Mouse (Mus musculus): ENCODE measurements at regions not wholly inside any gene's neighbourhood (a gene's known extent, or its start where the extent isn't known, plus 50 kb on each side); places are given as distances from the start of the nearest gene placed in this dataset.

GRCm38 (mm10) chr5:4697346-4698095 is 60.3 kb downstream of the Fzd1 start:
- Histone ChIP-seq H3K27ac (no peak overlapping the region), H3K27me3 (no peaks in the 10 kb centered on the region), H3K9me3 (replicated peaks) (no peaks in the 10 kb centered on the region; the same call in 1 of the 2 replicates), H3K36me3 (no peaks in the 10 kb centered on the region), H3K9ac (no peak overlapping the region), H3K4me2 (replicated peaks) (no peak overlapping the region), H3K4me3 (no peak overlapping the region), H3K4me1 (no peaks in the 10 kb centered on the region)
- ATAC-seq (ENCODE audit: low FRiP score) = no peak
- 81% methylated on average over 4 of the region's 4 CpGs for WGBS

GRCm38 (mm10) chr5:4696701-4697100 is 61.1 kb downstream of the Fzd1 start:
- H3K27me3 ChIP-seq = no peaks in the 10 kb centered on the region
- no peak for ATAC-seq (ENCODE audit: low FRiP score)
- H3K9ac ChIP-seq = no peak overlapping the region
- no peak overlapping the region for H3K4me2 ChIP-seq (replicated peaks)
- H3K4me1 ChIP-seq = no peaks in the 10 kb centered on the region
- H3K27ac ChIP-seq = no peak overlapping the region
- H3K9me3 ChIP-seq (replicated peaks) = no peaks in the 10 kb centered on the region; the same call in 1 of the 2 replicates
- no peak overlapping the region for H3K4me3 ChIP-seq
- H3K36me3 ChIP-seq = no peaks in the 10 kb centered on the region

GRCm38 (mm10) chr5:4689130-4689529 is 68.7 kb downstream of the Fzd1 start:
- H3K9me3 ChIP-seq (replicated peaks) = no peaks in the 10 kb centered on the region
- WGBS = 79% methylated on average over 2 of the region's 2 CpGs
- no peak overlapping the region for H3K4me2 ChIP-seq (replicated peaks)
- no peaks in the 10 kb centered on the region for H3K36me3 ChIP-seq
- H3K4me3 ChIP-seq = no peak overlapping the region
- H3K9ac ChIP-seq = no peak overlapping the region
- no peaks in the 10 kb centered on the region for H3K4me1 ChIP-seq
- H3K27ac ChIP-seq = no peak overlapping the region
- no peaks in the 10 kb centered on the region for H3K27me3 ChIP-seq
- no peak for ATAC-seq (ENCODE audit: low FRiP score)

GRCm38 (mm10) chr5:4675316-4675715 is 82.5 kb downstream of the Fzd1 start:
- 92% methylated on average over 2 of the region's 2 CpGs for WGBS
- ATAC-seq (ENCODE audit: low FRiP score) = no peak
- Histone ChIP-seq H3K27me3 (no peaks in the 10 kb centered on the region), H3K9ac (no peak overlapping the region), H3K9me3 (replicated peaks) (no peaks in the 10 kb centered on the region), H3K36me3 (no peaks in the 10 kb centered on the region), H3K4me1 (no peaks in the 10 kb centered on the region), H3K4me2 (replicated peaks) (no peak overlapping the region), H3K4me3 (no peak overlapping the region), H3K27ac (no peak overlapping the region)

GRCm38 (mm10) chr5:4666381-4666780 is 91.5 kb downstream of the Fzd1 start:
- Histone ChIP-seq H3K4me3 (no peak overlapping the region), H3K4me2 (replicated peaks) (peak overlapping the region; percentile 5; the same call in 1 of the 2 replicates), H3K27ac (peak overlapping the region; percentile 30; the same call in 1 of the 2 replicates), H3K4me1 (peaks cover 15% of the 10 kb centered on the region), H3K9me3 (replicated peaks) (no peaks in the 10 kb centered on the region), H3K27me3 (no peaks in the 10 kb centered on the region), H3K9ac (no peak overlapping the region), H3K36me3 (no peaks in the 10 kb centered on the region)
- ATAC-seq (ENCODE audit: low FRiP score) = peak; percentile 43; the same call in 1 of the 2 replicates
- WGBS = 65% methylated on average over 12 of the region's 12 CpGs

GRCm38 (mm10) chr5:4665978-4666377 is 91.9 kb downstream of the Fzd1 start:
- Histone ChIP-seq H3K4me2 (replicated peaks) (peak overlapping the region; percentile 5; the same call in 1 of the 2 replicates), H3K27ac (0 out of 2 replicates have a peak overlapping the region, but pooled peaks have one; percentile 30)
- ATAC-seq (ENCODE audit: low FRiP score) = no peak

GRCm38 (mm10) chr5:4664918-4665317 is 92.9 kb downstream of the Fzd1 start:
- Histone ChIP-seq H3K4me1 (peaks cover 15% of the 10 kb centered on the region), H3K9me3 (replicated peaks) (no peaks in the 10 kb centered on the region), H3K4me3 (no peak overlapping the region), H3K27ac (no peak overlapping the region), H3K9ac (no peak overlapping the region), H3K36me3 (no peaks in the 10 kb centered on the region), H3K4me2 (replicated peaks) (no peak overlapping the region), H3K27me3 (no peaks in the 10 kb centered on the region)
- ATAC-seq (ENCODE audit: low FRiP score) = no peak
- WGBS = 84% methylated on average over 4 of the region's 4 CpGs

More at GRCm38 (mm10) chr5:4665978-4666377, 91.9 kb downstream of the Fzd1 start:
- no peak overlapping the region for H3K4me3 ChIP-seq
- H3K9ac ChIP-seq = no peak overlapping the region
- 78% methylated on average over 9 of the region's 9 CpGs for WGBS
- H3K36me3 ChIP-seq = no peaks in the 10 kb centered on the region
- no peaks in the 10 kb centered on the region for H3K27me3 ChIP-seq
- H3K4me1 ChIP-seq = peaks cover 15% of the 10 kb centered on the region
- no peaks in the 10 kb centered on the region for H3K9me3 ChIP-seq (replicated peaks)

- ATAC-seq (ENCODE audit: low FRiP score) = no peak
- H3K9ac ChIP-seq = no peak overlapping the region
- 68% methylated on average over 10 of the region's 10 CpGs for WGBS
These were observed 93.3 kb downstream of the Fzd1 start for GRCm38 (mm10) chr5:4664488-4664887.

GRCm38 (mm10) chr5:4662198-4662585 is 95.6 kb downstream of the Fzd1 start:
- no peak overlapping the region for H3K4me2 ChIP-seq (replicated peaks)
- H3K4me3 ChIP-seq = no peak overlapping the region
- ATAC-seq (ENCODE audit: low FRiP score) = no peak
- H3K9ac ChIP-seq = no peak overlapping the region
- no peaks in the 10 kb centered on the region for H3K36me3 ChIP-seq
- H3K27ac ChIP-seq = no peak overlapping the region
- WGBS = 82% methylated on average over 6 of the region's 6 CpGs
- H3K9me3 ChIP-seq (replicated peaks) = 0 out of 2 replicates have a peak, but pooled peaks cover 6% of the 10 kb centered on the region
- peaks cover 15% of the 10 kb centered on the region for H3K4me1 ChIP-seq
- no peaks in the 10 kb centered on the region for H3K27me3 ChIP-seq

More at GRCm38 (mm10) chr5:4664488-4664887, 93.3 kb downstream of the Fzd1 start:
- Histone ChIP-seq H3K4me3 (no peak overlapping the region), H3K4me1 (peaks cover 15% of the 10 kb centered on the region), H3K4me2 (replicated peaks) (no peak overlapping the region), H3K9me3 (replicated peaks) (no peaks in the 10 kb centered on the region), H3K36me3 (no peaks in the 10 kb centered on the region), H3K27ac (no peak overlapping the region), H3K27me3 (no peaks in the 10 kb centered on the region)

- H3K4me2 ChIP-seq (replicated peaks) = no peak overlapping the region
- 0 out of 2 replicates have a peak, but pooled peaks cover 6% of the 10 kb centered on the region for H3K9me3 ChIP-seq (replicated peaks)
- no peaks in the 10 kb centered on the region for H3K27me3 ChIP-seq
- no peak overlapping the region for H3K9ac ChIP-seq
- no peak overlapping the region for H3K27ac ChIP-seq
- no peak for ATAC-seq (ENCODE audit: low FRiP score)
- WGBS = 67% methylated on average over 12 of the region's 12 CpGs
- H3K4me1 ChIP-seq = peaks cover 15% of the 10 kb centered on the region
- no peaks in the 10 kb centered on the region for H3K36me3 ChIP-seq
- H3K4me3 ChIP-seq = no peak overlapping the region
These were observed 96.2 kb downstream of the Fzd1 start for GRCm38 (mm10) chr5:4661420-4662197.

GRCm38 (mm10) chr5:4657982-4658381 is 99.9 kb downstream of the Fzd1 start:
- WGBS = 53% methylated on average over 1 of the region's 1 CpGs
- Histone ChIP-seq H3K27ac (no peak overlapping the region), H3K27me3 (no peaks in the 10 kb centered on the region), H3K4me3 (no peak overlapping the region), H3K9me3 (replicated peaks) (0 out of 2 replicates have a peak, but pooled peaks cover 6% of the 10 kb centered on the region), H3K4me1 (0 out of 2 replicates have a peak, but pooled peaks cover 3% of the 10 kb centered on the region), H3K9ac (no peak overlapping the region), H3K36me3 (no peaks in the 10 kb centered on the region), H3K4me2 (replicated peaks) (no peak overlapping the region)
- no peak for ATAC-seq (ENCODE audit: low FRiP score)

- no peaks in the 10 kb centered on the region for H3K36me3 ChIP-seq
- H3K27me3 ChIP-seq = no peaks in the 10 kb centered on the region
- H3K4me3 ChIP-seq = no peak overlapping the region
- ATAC-seq (ENCODE audit: low FRiP score) = no peak
- peaks cover 18% of the 10 kb centered on the region for H3K4me1 ChIP-seq
- no peak overlapping the region for H3K27ac ChIP-seq
- no peak overlapping the region for H3K9ac ChIP-seq
- H3K9me3 ChIP-seq (replicated peaks) = 0 out of 2 replicates have a peak, but pooled peaks cover 6% of the 10 kb centered on the region
- no peak overlapping the region for H3K4me2 ChIP-seq (replicated peaks)
These were observed 103.6 kb downstream of the Fzd1 start for GRCm38 (mm10) chr5:4654186-4654585.

All from hindbrain, embryonic 12.5 days (tissue).